Mouse (Mus musculus) forebrain, embryonic 15.5 days (tissue): ENCODE results near the gene Atg2a. TPM values are rescaled to one million over a fixed set of nuclear protein-coding genes. Genes with fewer than 3 reads are reported as not detected.
"Not testable (repeated sequence)": the region's sequence is repeated elsewhere in the genome, so short reads cannot be mapped to it uniquely, and the experiment has no call there.

Experiments
- ATAC-seq: fragments of 200-750 bp; cut with Nextera tagmentation; replicated peaks from 2 replicates; pipeline ENCODE4 v1.8.0; 2017; ENCODE audit warnings: mild to moderate bottlenecking, moderate TSS enrichment, moderate library complexity
- H3K27ac ChIP-seq: fragments of 300-500 bp; sonication (generic); replicated peaks from 2 replicates; pipeline ENCODE4 v1.5.1; 2015; ENCODE audit warnings: mild to moderate bottlenecking, inconsistent platforms
- H3K27me3 ChIP-seq: fragments of 300-500 bp; sonication (generic); 2 replicates; pipeline ENCODE4 v1.6.1; 2015; ENCODE audit warnings: inconsistent platforms
- H3K36me3 ChIP-seq: fragments of 300-500 bp; sonication (generic); 2 replicates; pipeline ENCODE4 v1.6.1; 2015; ENCODE audit warnings: mild to moderate bottlenecking, inconsistent platforms
- H3K4me1 ChIP-seq: fragments of 300-500 bp; sonication (generic); 2 replicates; pipeline ENCODE4 v1.6.1; 2015; ENCODE audit warnings: inconsistent platforms
- H3K4me2 ChIP-seq: fragments of 300-500 bp; sonication (generic); replicated peaks from 2 replicates; pipeline ENCODE4 v1.6.1; 2015; ENCODE audit warnings: mild to moderate bottlenecking, inconsistent platforms
- H3K4me3 ChIP-seq: fragments of 300-500 bp; sonication (generic); 2 replicates; pipeline ENCODE4 v1.5.1; 2015; ENCODE audit warnings: mild to moderate bottlenecking, inconsistent platforms
- H3K9ac ChIP-seq: fragments of 300-500 bp; sonication (generic); replicated peaks from 2 replicates; pipeline ENCODE4 v1.6.1; 2015; ENCODE audit warnings: mild to moderate bottlenecking, inconsistent platforms
- H3K9me3 ChIP-seq: fragments of 300-500 bp; sonication (generic); 2 replicates; pipeline ENCODE4 v1.6.1; 2016; ENCODE audit warnings: inconsistent platforms
- WGBS: fragments of 180-500 bp; shearing (Covaris S2); methylation state at CpG from one replicate; pipeline ENCODE4 v1.1.7; 2015; ENCODE audit warnings: mixed read lengths; 5-methylcytosine and 5-hydroxymethylcytosine counted together
- polyA plus RNA-seq: library from polyadenylated mRNA; unstranded; fragments of >200 nt; fragmentation: Nextera tagmentation; extraction: Ambion mirVana; gene quantifications from 2 replicates; pipeline ENCODE4 v1.2.1, GENCODE M21; 2015

Atg2a gene
- polyA plus RNA-seq, 1 experiment from 2014 or later: 9.7 TPM

DNA sequence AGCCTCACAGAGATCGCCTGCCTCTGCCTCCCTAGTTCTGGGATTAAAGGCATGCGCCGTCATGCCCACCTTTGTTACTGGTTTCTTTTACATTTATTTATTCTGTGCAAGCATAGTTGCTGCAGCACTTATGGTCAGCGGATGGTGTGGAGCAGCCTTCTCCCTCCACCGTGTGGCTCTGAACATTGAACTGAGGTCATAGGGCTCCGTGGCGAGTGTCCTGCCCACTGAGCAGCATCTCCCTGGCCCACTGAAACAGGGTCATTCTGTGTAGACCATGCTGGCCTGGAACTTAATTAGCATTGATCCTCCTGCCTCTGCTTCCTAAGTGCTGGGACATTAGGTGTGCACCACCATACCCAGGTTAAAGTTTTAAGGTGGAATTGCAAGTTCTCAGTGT lies 39.1 kb downstream of the Atg2a start:
- no peak overlapping the region for H3K4me2 ChIP-seq
- H3K4me3 ChIP-seq: no peak overlapping the region
- no peak overlapping the region for H3K27ac ChIP-seq
- H3K36me3 ChIP-seq: peaks cover 38% of the 10 kb centered on the region
- no peak overlapping the region; the same call in 1 of the 2 replicates for H3K9ac ChIP-seq
- WGBS: 95% methylated on average over 7 of the region's 7 CpGs
- no peaks in the 10 kb centered on the region for H3K9me3 ChIP-seq
- no peak for ATAC-seq
- peaks cover 35% of the 10 kb centered on the region for H3K4me1 ChIP-seq
- no peaks in the 10 kb centered on the region for H3K27me3 ChIP-seq

DNA sequence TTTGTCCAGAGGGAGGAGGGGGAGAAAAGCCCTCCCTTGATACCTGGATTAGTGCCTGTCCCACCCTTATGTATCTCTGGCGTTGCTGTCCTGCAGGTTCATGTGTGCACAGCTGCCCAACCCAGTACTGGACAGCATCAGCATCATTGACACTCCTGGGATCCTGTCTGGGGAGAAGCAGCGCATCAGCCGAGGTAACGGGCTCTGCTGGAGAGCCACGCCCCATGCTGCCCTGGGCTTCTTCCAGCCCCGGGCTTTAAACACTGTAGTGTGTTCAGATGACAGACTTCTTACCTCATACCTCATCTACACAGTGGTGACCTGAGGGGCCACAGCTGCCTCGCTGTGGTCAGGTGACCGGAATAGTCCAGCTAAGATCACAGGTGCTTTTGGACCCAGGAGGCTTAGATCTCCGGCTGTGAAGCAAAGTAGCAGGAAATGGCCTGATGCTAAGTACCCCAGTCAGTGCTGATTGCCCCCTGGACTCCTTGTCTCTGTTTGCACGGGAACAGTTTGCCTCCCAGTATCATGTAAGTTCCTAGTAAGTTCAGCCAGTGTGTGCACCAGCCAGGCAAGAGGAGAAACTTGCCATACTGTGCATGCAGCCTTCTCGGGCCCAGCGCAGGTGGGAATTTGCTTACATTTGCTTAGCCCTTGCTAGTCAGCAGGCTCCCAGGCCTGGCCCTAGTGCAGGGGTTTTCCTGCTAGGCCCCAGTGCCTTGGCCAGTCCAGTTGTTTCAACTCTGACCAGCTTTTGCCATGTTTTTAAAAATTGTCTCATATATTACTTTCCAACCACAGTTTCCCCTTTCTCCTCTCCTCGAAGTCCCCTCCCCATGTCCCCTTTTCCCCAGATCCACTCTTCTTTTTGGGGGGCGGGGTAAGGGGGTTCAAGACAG lies 39.9 kb downstream of the Atg2a start:
- Histone ChIP-seq H3K27ac (no peak overlapping the region), H3K9me3 (no peaks in the 10 kb centered on the region), H3K4me1 (peaks cover 28% of the 10 kb centered on the region), H3K27me3 (no peaks in the 10 kb centered on the region), H3K4me3 (no peak overlapping the region), H3K9ac (no peak overlapping the region), H3K4me2 (no peak overlapping the region), H3K36me3 (peaks cover 43% of the 10 kb centered on the region)
- no peak for ATAC-seq
- WGBS: 87% methylated on average over 14 of the region's 14 CpGs

DNA sequence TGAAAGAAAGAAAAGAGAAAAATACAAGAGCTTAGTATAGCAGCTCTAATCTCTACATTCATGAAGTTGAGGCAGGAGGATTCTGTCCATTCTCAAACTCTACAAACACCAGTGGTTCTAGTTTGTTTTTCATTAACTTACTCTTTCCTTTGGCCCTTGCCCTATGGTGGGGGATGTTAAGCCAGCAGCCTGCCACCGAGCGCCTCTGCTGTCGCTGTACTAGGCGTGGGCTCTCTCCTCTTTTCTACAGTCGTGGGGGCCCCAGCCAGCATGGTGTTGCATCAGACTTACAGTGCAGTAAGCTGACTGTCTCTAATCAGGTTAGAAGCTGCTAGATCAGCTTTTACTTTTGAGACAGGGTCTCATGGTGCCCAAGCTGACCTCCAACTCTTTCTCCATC lies 41.5 kb downstream of the Atg2a start:
- Histone ChIP-seq H3K27ac (no peak overlapping the region), H3K4me2 (no peak overlapping the region), H3K27me3 (no peaks in the 10 kb centered on the region), H3K9ac (no peak overlapping the region), H3K4me1 (peaks cover 22% of the 10 kb centered on the region), H3K4me3 (no peak overlapping the region), H3K9me3 (no peaks in the 10 kb centered on the region), H3K36me3 (peaks cover 43% of the 10 kb centered on the region)
- WGBS: 86% methylated on average over 5 of the region's 5 CpGs
- ATAC-seq: no peak

GRCm38 (mm10) chr19:6284502-6284901 lies 43.0 kb downstream of the Atg2a start:
- ATAC-seq: no peak
- WGBS: 93% methylated on average over 12 of the region's 12 CpGs

DNA sequence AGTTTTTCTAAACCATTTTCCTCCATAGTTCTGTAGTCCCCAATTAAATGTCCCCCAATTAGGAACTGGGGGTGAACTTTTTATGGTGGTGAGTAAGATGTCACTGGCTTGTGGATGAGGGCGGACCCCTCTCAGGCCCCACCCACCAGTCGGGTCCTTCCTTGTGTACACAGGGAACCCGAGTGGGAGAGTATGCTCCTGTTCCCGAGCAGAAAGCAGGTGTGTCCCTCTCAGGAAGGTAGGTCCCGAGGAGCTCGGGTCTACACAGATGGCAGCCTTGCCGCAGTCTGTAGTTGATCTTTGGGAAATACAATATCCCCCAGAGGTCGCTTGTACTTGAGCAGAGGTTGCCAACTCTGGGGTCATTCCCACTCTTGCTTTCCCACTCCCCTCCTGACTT lies 43.8 kb downstream of the Atg2a start:
- Histone ChIP-seq H3K4me1 (no peaks in the 10 kb centered on the region), H3K9ac (no peak overlapping the region), H3K36me3 (peaks cover 41% of the 10 kb centered on the region), H3K27ac (no peak overlapping the region), H3K27me3 (no peaks in the 10 kb centered on the region), H3K4me2 (no peak overlapping the region), H3K4me3 (no peak overlapping the region), H3K9me3 (no peaks in the 10 kb centered on the region)
- no peak for ATAC-seq
- WGBS: 86% methylated on average over 8 of the region's 8 CpGs

More at GRCm38 (mm10) chr19:6284502-6284901, 43.0 kb downstream of the Atg2a start:
- H3K4me1 ChIP-seq: peaks cover 7% of the 10 kb centered on the region
- no peak overlapping the region for H3K4me3 ChIP-seq
- no peaks in the 10 kb centered on the region for H3K27me3 ChIP-seq
- no peaks in the 10 kb centered on the region for H3K9me3 ChIP-seq
- H3K9ac ChIP-seq: no peak overlapping the region
- H3K4me2 ChIP-seq: no peak overlapping the region
- peaks cover 43% of the 10 kb centered on the region for H3K36me3 ChIP-seq
- H3K27ac ChIP-seq: no peak overlapping the region

GRCm38 (mm10) chr19:6285632-6286433 lies 44.4 kb downstream of the Atg2a start:
- no peak for ATAC-seq
- H3K4me3 ChIP-seq: no peak overlapping the region
- no peaks in the 10 kb centered on the region for H3K4me1 ChIP-seq
- H3K9me3 ChIP-seq: no peaks in the 10 kb centered on the region
- peaks cover 38% of the 10 kb centered on the region for H3K36me3 ChIP-seq
- H3K27ac ChIP-seq: no peak overlapping the region
- no peak overlapping the region for H3K4me2 ChIP-seq
- H3K27me3 ChIP-seq: no peaks in the 10 kb centered on the region
- H3K9ac ChIP-seq: no peak overlapping the region
- WGBS: 81% methylated on average over 7 of the region's 7 CpGs

GRCm38 (mm10) chr19:6286434-6287401 lies 45.2 kb downstream of the Atg2a start:
- no peaks in the 10 kb centered on the region for H3K4me1 ChIP-seq
- no peak overlapping the region for H3K27ac ChIP-seq
- no peak for ATAC-seq
- WGBS: 85% methylated on average over 19 of the region's 19 CpGs
- no peaks in the 10 kb centered on the region for H3K27me3 ChIP-seq
- H3K9ac ChIP-seq: no peak overlapping the region
- no peak overlapping the region for H3K4me2 ChIP-seq
- no peaks in the 10 kb centered on the region for H3K9me3 ChIP-seq
- no peak overlapping the region for H3K4me3 ChIP-seq
- H3K36me3 ChIP-seq: peaks cover 38% of the 10 kb centered on the region

DNA sequence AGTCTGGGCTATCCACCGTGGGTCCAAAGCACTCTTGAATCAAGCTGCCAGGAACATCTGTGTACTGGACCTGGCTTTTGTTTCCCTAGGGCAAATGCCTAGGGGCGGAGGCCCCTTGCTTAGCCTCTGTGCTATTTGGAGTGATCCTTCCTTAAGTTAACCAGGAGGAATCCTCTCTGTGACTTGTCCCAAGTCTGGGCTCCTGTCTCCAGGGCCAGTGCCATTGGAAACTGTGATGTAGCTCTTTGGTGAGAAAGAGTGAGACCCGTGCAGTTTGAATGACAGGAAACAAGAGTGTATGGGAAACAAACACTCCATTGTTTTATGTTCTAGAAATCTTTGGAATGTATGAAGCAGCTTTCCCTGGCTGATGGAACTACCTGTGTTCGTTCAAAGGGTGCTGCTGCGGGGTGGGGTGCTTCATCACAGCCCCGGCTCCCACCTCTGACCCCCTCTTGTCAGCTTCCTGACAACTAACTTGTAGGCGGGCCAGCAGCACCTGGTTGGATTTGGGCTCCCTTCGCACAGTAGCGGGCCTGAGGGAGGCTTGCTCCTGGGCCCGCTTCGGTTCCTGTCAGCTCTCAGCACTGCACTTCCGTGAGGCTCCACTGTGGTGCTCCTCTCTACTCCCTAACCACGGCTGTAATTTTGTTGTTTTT lies 46.9 kb downstream of the Atg2a start:
- Histone ChIP-seq H3K4me1 (no peaks in the 10 kb centered on the region), H3K27me3 (no peaks in the 10 kb centered on the region), H3K9me3 (no peaks in the 10 kb centered on the region), H3K27ac (no peak overlapping the region), H3K4me2 (no peak overlapping the region), H3K4me3 (no peak overlapping the region), H3K9ac (no peak overlapping the region), H3K36me3 (peaks cover 23% of the 10 kb centered on the region)
- ATAC-seq: no peak
- WGBS: 78% methylated on average over 13 of the region's 13 CpGs

DNA sequence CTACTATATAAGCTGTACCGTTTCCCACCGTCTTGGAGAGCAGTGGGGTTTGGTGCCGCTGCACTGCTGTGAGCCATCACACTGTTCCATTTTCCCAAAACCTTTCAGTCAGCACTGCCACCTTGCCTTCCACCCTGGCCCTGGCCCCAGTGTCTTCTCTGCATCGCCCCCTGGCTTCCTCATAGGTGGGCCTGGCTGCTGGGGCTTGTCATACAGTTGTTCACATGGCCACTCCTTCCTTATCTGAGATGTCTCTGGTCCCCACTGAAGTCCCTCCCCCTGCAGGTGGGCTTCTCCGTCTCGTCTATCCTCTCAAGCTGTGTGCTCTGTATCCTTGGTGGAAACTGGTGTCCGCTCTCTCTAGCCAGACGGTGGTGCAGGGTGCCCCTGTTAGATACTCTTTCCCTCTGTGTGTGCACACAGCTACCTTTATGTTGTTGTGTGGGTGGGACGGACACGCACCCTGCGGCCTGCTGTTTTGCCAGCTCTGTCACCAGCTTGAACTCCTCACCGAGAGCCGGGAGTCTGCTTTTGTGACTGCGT lies 48.3 kb downstream of the Atg2a start:
- Histone ChIP-seq H3K27ac (no peak overlapping the region), H3K27me3 (no peaks in the 10 kb centered on the region), H3K4me3 (no peak overlapping the region), H3K4me1 (no peaks in the 10 kb centered on the region), H3K4me2 (no peak overlapping the region), H3K36me3 (peaks cover 22% of the 10 kb centered on the region), H3K9ac (no peak overlapping the region), H3K9me3 (no peaks in the 10 kb centered on the region)
- WGBS: 92% methylated on average over 14 of the region's 14 CpGs
- no peak for ATAC-seq

DNA sequence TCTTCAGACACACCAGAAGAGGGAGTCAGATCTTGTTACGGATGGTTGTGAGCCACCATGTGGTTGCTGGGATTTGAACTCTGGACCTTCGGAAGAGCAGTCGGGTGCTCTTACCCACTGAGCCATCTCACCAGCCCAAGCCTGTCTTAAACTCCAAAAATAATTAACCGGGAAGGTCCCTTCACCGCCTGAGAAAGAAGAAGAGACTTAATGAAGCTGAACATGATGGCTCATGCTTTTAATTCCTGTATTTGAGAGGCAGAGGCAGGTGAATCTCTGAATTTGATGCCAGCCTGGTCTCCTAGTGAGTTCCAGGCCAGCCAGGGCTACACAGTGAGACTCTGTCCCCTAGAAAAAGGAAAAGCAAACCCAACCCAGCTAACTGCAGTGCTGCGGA lies 49.2 kb downstream of the Atg2a start:
- H3K27me3 ChIP-seq, H3K9ac ChIP-seq, H3K4me2 ChIP-seq, H3K4me3 ChIP-seq, H3K4me1 ChIP-seq, H3K9me3 ChIP-seq, H3K27ac ChIP-seq, ATAC-seq: not testable (repeated sequence)
- 94% methylated on average over 5 of the region's 6 CpGs for WGBS
- H3K36me3 ChIP-seq: peaks cover 21% of the 10 kb centered on the region
